Mouse (Mus musculus) heart, postnatal 0 days (tissue): ENCODE data around the gene Gnb2. TPM values are rescaled to one million over a fixed set of nuclear protein-coding genes. Genes with fewer than 3 reads are reported as not detected.
A peak's percentile ranks its signal among the peaks of the same experiment; 100 is the strongest.

ENCODE experiments used
- ATAC-seq: fragments of 200-750 bp; cut with Nextera tagmentation; 2 replicates; pipeline ENCODE4 v1.8.0; 2017; ENCODE audit warnings: low read depth, moderate number of reproducible peaks, moderate library complexity; ENCODE audit not compliant: insufficient read depth
- DNase-seq: peaks from one replicate; pipeline ENCODE4 v3.0.0-alpha.2; 2016; ENCODE audit warnings: low spot score
- H3K27ac ChIP-seq: fragments of 300-500 bp; sonication (generic); 2 replicates; pipeline ENCODE4 v1.5.1; 2014; ENCODE audit warnings: low read depth, mild to moderate bottlenecking
- H3K27me3 ChIP-seq: fragments of 300-500 bp; sonication (generic); 2 replicates; pipeline ENCODE4 v1.6.1; 2014; ENCODE audit warnings: low read length, mixed read lengths; ENCODE audit not compliant: control insufficient read depth, insufficient read depth
- H3K36me3 ChIP-seq: fragments of 300-500 bp; sonication (generic); replicated peaks from 2 replicates; pipeline ENCODE4 v1.6.1; 2014; ENCODE audit warnings: low read length, mixed read lengths; ENCODE audit not compliant: control insufficient read depth, insufficient read depth
- H3K4me1 ChIP-seq: fragments of 300-500 bp; sonication (generic); 2 replicates; pipeline ENCODE4 v1.6.1; 2014; ENCODE audit warnings: antibody characterized with exemption; ENCODE audit not compliant: control insufficient read depth, insufficient read depth
- H3K4me2 ChIP-seq: fragments of 300-500 bp; sonication (generic); 2 replicates; pipeline ENCODE4 v1.6.1; 2014; ENCODE audit warnings: low read depth, mild to moderate bottlenecking, low read length, moderate library complexity
- H3K4me3 ChIP-seq: fragments of 300-500 bp; sonication (generic); 2 replicates; pipeline ENCODE4 v1.5.1; 2014; ENCODE audit warnings: low read depth, low read length
- H3K9ac ChIP-seq: fragments of 300-500 bp; sonication (generic); replicated peaks from 2 replicates; pipeline ENCODE4 v1.6.1; 2014; ENCODE audit warnings: low read depth, low read length, mixed read lengths
- H3K9me3 ChIP-seq: fragments of 300-500 bp; sonication (generic); replicated peaks from 2 replicates; pipeline ENCODE4 v1.6.1; 2016; ENCODE audit warnings: low read length; ENCODE audit not compliant: control insufficient read depth
- CTCF ChIP-seq: IDR thresholded peaks from 2 replicates; pipeline ENCODE4 v1.5.1; 2016; ENCODE audit warnings: antibody characterized with exemption, control low read depth, low read depth
- EP300 ChIP-seq: IDR thresholded peaks from 2 replicates; pipeline ENCODE4 v1.6.1; 2016; ENCODE audit warnings: antibody characterized with exemption, low read depth
- WGBS: fragments of 180-500 bp; shearing (Covaris S2); extraction: QIAGEN DNeasy Blood & Tissue Kit; methylation state at CpG from one replicate; pipeline ENCODE4 v1.1.7; 2014; 5-methylcytosine and 5-hydroxymethylcytosine counted together
- polyA plus RNA-seq: library from polyadenylated mRNA; unstranded; fragments of >200 nt; fragmentation: Nextera tagmentation; extraction: Ambion mirVana; gene quantifications from 2 replicates; pipeline ENCODE4 v1.2.1, GENCODE M21; 2015
- total RNA-seq: library from RNA; depleted of rRNA; stranded (reverse); fragments of >200 nt; gene quantifications from 2 replicates; pipeline ENCODE4 v1.2.3, GENCODE M21; 2014; ENCODE audit warnings: low replicate concordance

Gnb2 gene
- total and polyA plus RNA-seq, 2 experiments from 2014 or later: 301 to 872 TPM

GRCm38 (mm10) chr5:137518436-137518835 lies 14.9 kb downstream of the Gnb2 start, which contains the start of gene Gigyf1:
TSS of gene Gigyf1 (plus strand) at chr5:137518548.
- TF ChIP-seq EP300 (no peak), CTCF (peak; percentile 49)
- Histone ChIP-seq H3K4me2 (no peak within 1 kb of the TSS), H3K27me3 (no peaks in the 10 kb centered on the region), H3K36me3 (peaks cover 60% of the 10 kb centered on the region), H3K27ac (no peak within 1 kb of the TSS), H3K9me3 (no peaks in the 10 kb centered on the region), H3K9ac (no peak within 1 kb of the TSS), H3K4me1 (peaks cover 5% of the 10 kb centered on the region), H3K4me3 (no peak within 1 kb of the TSS)
- DNase-seq (no peak), ATAC-seq (peak; percentile 25)
- WGBS: 78% methylated on average over 5 of the region's 5 CpGs

GRCm38 (mm10) chr5:137514811-137515210 lies 18.5 kb downstream of the Gnb2 start:
- Histone ChIP-seq H3K27me3 (no peaks in the 10 kb centered on the region), H3K4me2 (no peak overlapping the region), H3K4me3 (no peak overlapping the region), H3K9ac (no peak overlapping the region; the same call in 1 of the 2 replicates), H3K27ac (no peak overlapping the region), H3K9me3 (no peaks in the 10 kb centered on the region), H3K4me1 (peaks cover 20% of the 10 kb centered on the region), H3K36me3 (peaks cover 23% of the 10 kb centered on the region)
- ATAC-seq: no peak
- TF ChIP-seq EP300: no peak
- TF ChIP-seq CTCF: no peak
- DNase-seq: no peak
- WGBS: 72% methylated on average over 3 of the region's 3 CpGs

GRCm38 (mm10) chr5:137513951-137514721 lies 19.2 kb downstream of the Gnb2 start:
- Histone ChIP-seq H3K36me3 (peaks cover 17% of the 10 kb centered on the region), H3K4me3 (no peak overlapping the region), H3K4me2 (no peak overlapping the region), H3K9me3 (no peaks in the 10 kb centered on the region), H3K27ac (no peak overlapping the region), H3K9ac (no peak overlapping the region), H3K4me1 (peaks cover 23% of the 10 kb centered on the region), H3K27me3 (no peaks in the 10 kb centered on the region)
- no peak for ATAC-seq
- DNase-seq: no peak
- 67% methylated on average over 12 of the region's 12 CpGs for WGBS
- TF ChIP-seq EP300 (no peak), CTCF (no peak)

- Histone ChIP-seq H3K4me2 (no peak overlapping the region), H3K27me3 (no peaks in the 10 kb centered on the region), H3K4me1 (peaks cover 23% of the 10 kb centered on the region), H3K9ac (no peak overlapping the region), H3K9me3 (no peaks in the 10 kb centered on the region), H3K36me3 (peaks cover 10% of the 10 kb centered on the region), H3K27ac (no peak overlapping the region), H3K4me3 (no peak overlapping the region)
- ATAC-seq: no peak
- DNase-seq: no peak
- 65% methylated on average over 11 of the region's 11 CpGs for WGBS
- TF ChIP-seq EP300 (no peak), CTCF (peak; percentile 66)
These were observed 20.2 kb downstream of the Gnb2 start for GRCm38 (mm10) chr5:137512847-137513794.

- peak overlapping the region; percentile 100 for H3K4me3 ChIP-seq
- WGBS: 73% methylated on average over 3 of the region's 3 CpGs
- H3K27ac ChIP-seq: no peak overlapping the region
- ATAC-seq (no peak), DNase-seq (no peak)
- TF ChIP-seq CTCF: no peak
- no peak for TF ChIP-seq EP300
- H3K4me2 ChIP-seq: peak overlapping the region; percentile 99
- H3K27me3 ChIP-seq: no peaks in the 10 kb centered on the region
- H3K9ac ChIP-seq: peak overlapping the region; percentile 99; the same call in 1 of the 2 replicates
- peaks cover 3% of the 10 kb centered on the region; the same call in 1 of the 2 replicates for H3K36me3 ChIP-seq
- H3K4me1 ChIP-seq: peaks cover 23% of the 10 kb centered on the region
- H3K9me3 ChIP-seq: no peaks in the 10 kb centered on the region
These were observed 21.6 kb downstream of the Gnb2 start for GRCm38 (mm10) chr5:137511706-137512105.
